Mouse (Mus musculus) lung, embryonic 15.5 days (tissue): ENCODE measurements around the gene Utp6. TPM values are rescaled to one million over a fixed set of nuclear protein-coding genes. Genes with fewer than 3 reads are reported as not detected.

ENCODE experiments used
- ATAC-seq: fragments of 200-750 bp; cut with Nextera tagmentation; 2 replicates; pipeline ENCODE4 v1.8.0; 2017; ENCODE audit warnings: moderate number of reproducible peaks, borderline replicate concordance; ENCODE audit not compliant: low FRiP score, low TSS enrichment; ENCODE audit errors: extremely low read depth
- H3K27ac ChIP-seq: fragments of 300-500 bp; sonication (generic); 2 replicates; pipeline ENCODE4 v1.5.1; 2015; ENCODE audit warnings: moderate library complexity, mild to moderate bottlenecking, inconsistent platforms
- H3K27me3 ChIP-seq: fragments of 300-500 bp; sonication (generic); 2 replicates; pipeline ENCODE4 v1.6.1; 2015; ENCODE audit warnings: inconsistent platforms
- H3K36me3 ChIP-seq: fragments of 300-500 bp; sonication (generic); 2 replicates; pipeline ENCODE4 v1.6.1; 2015; ENCODE audit warnings: inconsistent platforms
- H3K4me1 ChIP-seq: fragments of 300-500 bp; sonication (generic); 2 replicates; pipeline ENCODE4 v1.6.1; 2015; ENCODE audit warnings: inconsistent platforms
- H3K4me2 ChIP-seq: fragments of 300-500 bp; sonication (generic); 2 replicates; pipeline ENCODE4 v1.6.1; 2015; ENCODE audit warnings: inconsistent platforms, mild to moderate bottlenecking, moderate library complexity
- H3K4me3 ChIP-seq: fragments of 300-500 bp; sonication (generic); 2 replicates; pipeline ENCODE4 v1.5.1; 2015; ENCODE audit warnings: mild to moderate bottlenecking, inconsistent platforms
- H3K9ac ChIP-seq: fragments of 300-500 bp; sonication (generic); 2 replicates; pipeline ENCODE4 v1.6.1; 2015; ENCODE audit warnings: inconsistent platforms
- H3K9me3 ChIP-seq: fragments of 300-500 bp; sonication (generic); 2 replicates; pipeline ENCODE4 v1.6.1; 2016; ENCODE audit warnings: inconsistent platforms
- WGBS: fragments of 180-500 bp; shearing (Covaris S2); methylation state at CpG from one replicate; pipeline ENCODE4 v1.1.7; 2015; 5-methylcytosine and 5-hydroxymethylcytosine counted together
- polyA plus RNA-seq: library from polyadenylated mRNA; unstranded; fragments of >200 nt; fragmentation: Nextera tagmentation; extraction: Ambion mirVana; gene quantifications from 2 replicates; pipeline ENCODE4 v1.2.1, GENCODE M21; 2015

The Utp6 gene
- polyA plus RNA-seq, 1 experiment from 2014 or later, result 55.0 TPM

DNA sequence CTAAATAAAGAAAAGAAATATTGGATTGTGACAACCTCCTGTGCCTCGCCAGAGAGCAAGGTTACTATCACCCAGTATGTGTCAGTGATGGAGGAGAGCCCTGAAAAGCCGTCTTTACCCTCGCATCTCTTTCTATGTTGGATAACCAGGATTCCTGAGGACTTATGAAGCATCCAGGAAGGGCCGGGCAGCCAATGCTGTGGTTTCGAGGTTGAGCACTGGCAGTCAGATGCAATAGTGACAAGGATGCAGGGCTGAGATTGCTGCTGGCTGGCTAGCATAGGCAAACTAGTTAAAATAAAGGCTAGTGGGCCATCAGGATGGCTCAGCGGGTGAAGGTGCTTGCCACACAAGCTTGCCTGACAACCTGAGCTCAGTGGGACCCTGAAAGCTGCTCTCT is 61.0 kb downstream of the Utp6 start:
- H3K9me3 ChIP-seq, result no peaks in the 10 kb centered on the region
- H3K9ac ChIP-seq, result no peak overlapping the region
- no peak for ATAC-seq
- no peaks in the 10 kb centered on the region for H3K27me3 ChIP-seq
- H3K36me3 ChIP-seq, result no peaks in the 10 kb centered on the region
- H3K4me3 ChIP-seq, result no peak overlapping the region
- no peaks in the 10 kb centered on the region for H3K4me1 ChIP-seq
- 69% methylated on average over 6 of the region's 6 CpGs for WGBS
- H3K27ac ChIP-seq, result no peak overlapping the region
- no peak overlapping the region for H3K4me2 ChIP-seq

GRCm38 (mm10) chr11:79892259-79892658 is 69.9 kb downstream of the Utp6 start:
- 88% methylated on average over 6 of the region's 6 CpGs for WGBS
- no peak overlapping the region for H3K4me3 ChIP-seq
- H3K36me3 ChIP-seq, result no peaks in the 10 kb centered on the region
- H3K4me1 ChIP-seq, result no peaks in the 10 kb centered on the region
- no peak overlapping the region for H3K4me2 ChIP-seq
- no peak for ATAC-seq
- H3K27me3 ChIP-seq, result no peaks in the 10 kb centered on the region
- H3K9me3 ChIP-seq, result no peaks in the 10 kb centered on the region
- no peak overlapping the region for H3K9ac ChIP-seq
- H3K27ac ChIP-seq, result no peak overlapping the region

- Histone ChIP-seq H3K27me3 (no peaks in the 10 kb centered on the region), H3K36me3 (no peaks in the 10 kb centered on the region)
- WGBS, result 72% methylated on average over 2 of the region's 2 CpGs
Measured at GRCm38 (mm10) chr11:79890822-79891221, 71.4 kb downstream of the Utp6 start.

DNA sequence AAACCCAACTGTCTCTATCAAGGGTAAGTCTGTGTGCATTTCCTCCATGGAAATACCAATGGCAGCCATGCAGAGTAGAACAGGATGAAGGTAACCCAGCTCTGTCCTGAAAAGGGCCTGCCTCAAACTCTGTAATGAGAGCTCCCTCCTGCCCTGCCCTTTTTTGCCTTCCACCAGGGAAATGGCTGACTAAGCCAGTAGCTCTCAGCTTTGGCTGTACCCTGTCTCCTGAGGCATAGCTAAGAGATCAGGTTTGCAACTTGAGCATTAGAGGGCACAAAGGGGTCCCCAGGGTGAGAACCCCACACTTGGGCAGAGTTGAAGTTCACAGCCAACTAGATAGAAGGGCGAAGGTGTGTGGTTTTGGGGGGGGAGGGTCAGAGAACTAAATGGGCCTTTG is 75.2 kb downstream of the Utp6 start:
- no peak for ATAC-seq
- Histone ChIP-seq H3K4me2 (no peak overlapping the region), H3K4me3 (no peak overlapping the region), H3K9ac (no peak overlapping the region), H3K27ac (no peak overlapping the region), H3K36me3 (no peaks in the 10 kb centered on the region), H3K4me1 (no peaks in the 10 kb centered on the region), H3K9me3 (no peaks in the 10 kb centered on the region), H3K27me3 (no peaks in the 10 kb centered on the region)
- 84% methylated on average over 1 of the region's 1 CpGs for WGBS

More at GRCm38 (mm10) chr11:79890822-79891221, 71.4 kb downstream of the Utp6 start:
- no peak overlapping the region for H3K4me2 ChIP-seq
- H3K4me3 ChIP-seq, result no peak overlapping the region
- H3K27ac ChIP-seq, result no peak overlapping the region
- no peak for ATAC-seq
- no peaks in the 10 kb centered on the region for H3K9me3 ChIP-seq
- H3K4me1 ChIP-seq, result no peaks in the 10 kb centered on the region
- H3K9ac ChIP-seq, result no peak overlapping the region

DNA sequence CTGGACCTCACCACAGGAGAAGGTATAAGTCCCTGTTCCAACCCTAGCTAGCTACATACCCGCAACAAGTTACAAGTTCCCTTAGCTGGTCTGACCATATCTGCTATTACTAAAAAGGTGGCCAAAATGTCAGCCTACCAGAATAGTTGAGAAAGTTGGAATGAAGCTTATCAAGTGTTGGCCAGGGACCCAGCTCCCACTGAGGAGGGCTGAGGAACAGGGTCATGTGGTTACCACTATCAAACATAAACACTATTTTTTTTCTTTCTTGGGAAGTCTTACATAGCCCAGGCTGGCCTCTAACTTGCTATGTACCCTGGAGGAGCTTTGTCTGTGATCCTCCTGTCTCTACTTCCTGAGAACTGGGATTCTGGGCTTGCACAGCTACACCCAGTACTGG is 75.8 kb downstream of the Utp6 start:
- Histone ChIP-seq H3K4me2 (no peak overlapping the region), H3K9ac (no peak overlapping the region), H3K4me3 (no peak overlapping the region), H3K27ac (no peak overlapping the region), H3K9me3 (no peaks in the 10 kb centered on the region), H3K36me3 (no peaks in the 10 kb centered on the region), H3K27me3 (no peaks in the 10 kb centered on the region), H3K4me1 (no peaks in the 10 kb centered on the region)
- WGBS, result 88% methylated on average over 1 of the region's 1 CpGs
- ATAC-seq, result no peak

- H3K36me3 ChIP-seq, result no peaks in the 10 kb centered on the region
- H3K4me1 ChIP-seq, result no peaks in the 10 kb centered on the region
- no peak overlapping the region for H3K9ac ChIP-seq
- H3K9me3 ChIP-seq, result no peaks in the 10 kb centered on the region
- H3K27me3 ChIP-seq, result no peaks in the 10 kb centered on the region
- no peak for ATAC-seq
- no peak overlapping the region for H3K4me3 ChIP-seq
- no peak overlapping the region for H3K4me2 ChIP-seq
- 71% methylated on average over 13 of the region's 13 CpGs for WGBS
- H3K27ac ChIP-seq, result no peak overlapping the region
Measured at GRCm38 (mm10) chr11:79885713-79886393, 76.3 kb downstream of the Utp6 start.

DNA sequence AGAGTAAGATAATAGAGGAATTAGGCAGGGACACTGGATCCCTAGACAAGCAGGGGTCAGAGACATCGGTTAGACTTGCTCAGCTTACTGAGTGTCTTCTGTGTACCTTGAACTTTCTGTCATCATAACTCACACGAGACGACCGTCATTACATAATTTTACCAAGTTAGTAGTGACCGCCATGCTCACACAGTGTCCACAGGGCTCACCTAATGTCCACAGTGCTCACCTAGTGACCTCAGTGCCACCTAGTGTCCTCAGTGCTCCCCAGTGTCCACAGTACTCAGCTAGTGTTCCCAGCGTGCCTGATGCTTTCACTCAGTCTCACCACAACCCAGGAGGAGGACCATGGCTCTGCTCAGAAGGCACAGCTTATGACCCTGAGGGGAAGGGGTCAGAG is 77.4 kb downstream of the Utp6 start:
- no peak overlapping the region for H3K4me3 ChIP-seq
- H3K9me3 ChIP-seq, result no peaks in the 10 kb centered on the region
- WGBS, result 79% methylated on average over 6 of the region's 6 CpGs
- no peaks in the 10 kb centered on the region for H3K4me1 ChIP-seq
- H3K27me3 ChIP-seq, result no peaks in the 10 kb centered on the region
- no peak overlapping the region for H3K4me2 ChIP-seq
- H3K9ac ChIP-seq, result no peak overlapping the region
- H3K27ac ChIP-seq, result no peak overlapping the region
- no peak for ATAC-seq
- no peaks in the 10 kb centered on the region for H3K36me3 ChIP-seq

Other genes with a start within 250 kb of the Utp6 start
- 18.3 and 20.5 TPM in 2 replicates for gene Suz12, start 30.7 kb upstream of the Utp6 start, polyA plus RNA-seq
- 40.8 and 43.9 TPM in 2 replicates for gene Crlf3, start 118.6 kb upstream of the Utp6 start, polyA plus RNA-seq
- 10.8 and 11.4 TPM in 2 replicates for gene Atad5, start 127.0 kb upstream of the Utp6 start, polyA plus RNA-seq
- gene Tefm, start 179.8 kb upstream of the Utp6 start, polyA plus RNA-seq, result 28.2 and 29.2 TPM in 2 replicates
- 2.4 and 2.5 TPM in 2 replicates for gene Adap2, start 191.7 kb upstream of the Utp6 start, polyA plus RNA-seq
- 9.6 and 11.7 TPM in 2 replicates for gene Rnf135, start 221.5 kb upstream of the Utp6 start, polyA plus RNA-seq
- 51.6 and 54.1 TPM in 2 replicates for gene Rhot1, start 246.6 kb upstream of the Utp6 start, polyA plus RNA-seq